Mouse (Mus musculus) liver, embryonic 15.5 days (tissue): ENCODE measurements at regions not wholly inside any gene's neighbourhood (a gene's known extent, or its start where the extent isn't known, plus 50 kb on each side); places are given as distances from the start of the nearest gene placed in this dataset.

Experiments
- ATAC-seq: fragments of 200-750 bp; cut with Nextera tagmentation; 2 replicates; pipeline ENCODE4 v1.8.0; 2017; ENCODE audit warnings: moderate number of reproducible peaks, mild to moderate bottlenecking, moderate library complexity; ENCODE audit not compliant: insufficient read depth
- H3K27ac ChIP-seq: fragments of 300-500 bp; sonication (generic); replicated peaks from 2 replicates; pipeline ENCODE4 v1.5.1; 2015; ENCODE audit warnings: mild to moderate bottlenecking, inconsistent platforms
- H3K27me3 ChIP-seq: fragments of 300-500 bp; sonication (generic); 2 replicates; pipeline ENCODE4 v1.6.1; 2015; ENCODE audit warnings: mild to moderate bottlenecking, inconsistent platforms
- H3K36me3 ChIP-seq: fragments of 300-500 bp; sonication (generic); replicated peaks from 2 replicates; pipeline ENCODE4 v1.6.1; 2015; ENCODE audit warnings: moderate library complexity, mild to moderate bottlenecking, inconsistent platforms
- H3K4me1 ChIP-seq: fragments of 300-500 bp; sonication (generic); replicated peaks from 2 replicates; pipeline ENCODE4 v1.6.1; 2015; ENCODE audit warnings: inconsistent platforms
- H3K4me2 ChIP-seq: fragments of 300-500 bp; sonication (generic); 2 replicates; pipeline ENCODE4 v1.6.1; 2015; ENCODE audit warnings: moderate library complexity, mild to moderate bottlenecking, inconsistent platforms
- H3K4me3 ChIP-seq: fragments of 300-500 bp; sonication (generic); replicated peaks from 2 replicates; pipeline ENCODE4 v1.5.1; 2015; ENCODE audit warnings: mild to moderate bottlenecking, inconsistent platforms
- H3K9ac ChIP-seq: fragments of 300-500 bp; sonication (generic); 2 replicates; pipeline ENCODE4 v1.6.1; 2015; ENCODE audit warnings: moderate library complexity, mild to moderate bottlenecking, inconsistent platforms
- H3K9me3 ChIP-seq: fragments of 300-500 bp; sonication (generic); replicated peaks from 2 replicates; pipeline ENCODE4 v1.6.1; 2016; ENCODE audit warnings: inconsistent platforms
- WGBS: fragments of 180-500 bp; shearing (Covaris S2); methylation state at CpG from one replicate; pipeline ENCODE4 v1.1.7; 2015; ENCODE audit warnings: mixed read lengths; ENCODE audit not compliant: insufficient replicate concordance; 5-methylcytosine and 5-hydroxymethylcytosine counted together

GRCm38 (mm10) chr13:107944831-107945230, 99.4 kb upstream of the Smim15 start:
- no peaks in the 10 kb centered on the region for H3K9me3 ChIP-seq
- no peak overlapping the region for H3K4me2 ChIP-seq
- no peaks in the 10 kb centered on the region for H3K27me3 ChIP-seq
- 35% methylated on average over 10 of the region's 10 CpGs for WGBS
- no peak overlapping the region for H3K4me3 ChIP-seq
- H3K36me3 ChIP-seq: no peaks in the 10 kb centered on the region
- ATAC-seq: no peak
- H3K27ac ChIP-seq: no peak overlapping the region
- no peak overlapping the region for H3K9ac ChIP-seq
- H3K4me1 ChIP-seq: 0 out of 2 replicates have a peak, but pooled peaks cover 3% of the 10 kb centered on the region

GRCm38 (mm10) chr13:107942979-107943378, 101.3 kb upstream of the Smim15 start:
- no peak overlapping the region for H3K4me3 ChIP-seq
- ATAC-seq: no peak
- no peaks in the 10 kb centered on the region for H3K27me3 ChIP-seq
- no peak overlapping the region for H3K27ac ChIP-seq
- no peak overlapping the region for H3K9ac ChIP-seq
- H3K4me1 ChIP-seq: 0 out of 2 replicates have a peak, but pooled peaks cover 3% of the 10 kb centered on the region
- no peak overlapping the region for H3K4me2 ChIP-seq
- H3K9me3 ChIP-seq: no peaks in the 10 kb centered on the region
- no peaks in the 10 kb centered on the region for H3K36me3 ChIP-seq
- WGBS: 71% methylated on average over 4 of the region's 4 CpGs

GRCm38 (mm10) chr13:107942297-107942962, 101.8 kb upstream of the Smim15 start:
- no peaks in the 10 kb centered on the region for H3K27me3 ChIP-seq
- WGBS: 62% methylated on average over 11 of the region's 11 CpGs

GRCm38 (mm10) chr13:107939916-107940646, 104.2 kb upstream of the Smim15 start:
- no peaks in the 10 kb centered on the region for H3K4me1 ChIP-seq
- H3K4me2 ChIP-seq: no peak overlapping the region
- H3K4me3 ChIP-seq: no peak overlapping the region
- H3K27me3 ChIP-seq: no peaks in the 10 kb centered on the region
- H3K36me3 ChIP-seq: no peaks in the 10 kb centered on the region
- no peak overlapping the region for H3K9ac ChIP-seq
- no peak for ATAC-seq
- no peak overlapping the region for H3K27ac ChIP-seq
- H3K9me3 ChIP-seq: no peaks in the 10 kb centered on the region
- 50% methylated on average over 15 of the region's 15 CpGs for WGBS

More at GRCm38 (mm10) chr13:107942297-107942962, 101.8 kb upstream of the Smim15 start:
- Histone ChIP-seq H3K27ac (no peak overlapping the region), H3K4me3 (no peak overlapping the region), H3K9me3 (no peaks in the 10 kb centered on the region), H3K9ac (no peak overlapping the region), H3K36me3 (no peaks in the 10 kb centered on the region), H3K4me2 (no peak overlapping the region), H3K4me1 (0 out of 2 replicates have a peak, but pooled peaks cover 3% of the 10 kb centered on the region)
- no peak for ATAC-seq

- 82% methylated on average over 12 of the region's 12 CpGs for WGBS
- no peak for ATAC-seq
- H3K4me1 ChIP-seq: no peaks in the 10 kb centered on the region
- H3K4me3 ChIP-seq: no peak overlapping the region
- no peaks in the 10 kb centered on the region for H3K27me3 ChIP-seq
- no peak overlapping the region for H3K27ac ChIP-seq
- no peak overlapping the region for H3K9ac ChIP-seq
- H3K36me3 ChIP-seq: no peaks in the 10 kb centered on the region
- no peak overlapping the region for H3K4me2 ChIP-seq
- H3K9me3 ChIP-seq: no peaks in the 10 kb centered on the region
Observed at GRCm38 (mm10) chr13:107935611-107936010, 108.6 kb upstream of the Smim15 start.

GRCm38 (mm10) chr13:107934691-107935090, 109.6 kb upstream of the Smim15 start:
- Histone ChIP-seq H3K27ac (no peak overlapping the region), H3K9ac (no peak overlapping the region), H3K9me3 (no peaks in the 10 kb centered on the region), H3K36me3 (no peaks in the 10 kb centered on the region), H3K27me3 (no peaks in the 10 kb centered on the region), H3K4me2 (peak overlapping the region; percentile 23), H3K4me3 (no peak overlapping the region), H3K4me1 (no peaks in the 10 kb centered on the region)
- no peak for ATAC-seq
- WGBS: 30% methylated on average over 11 of the region's 11 CpGs

GRCm38 (mm10) chr13:107933598-107934571, 110.4 kb upstream of the Smim15 start:
- Histone ChIP-seq H3K9me3 (no peaks in the 10 kb centered on the region), H3K27ac (no peak overlapping the region), H3K27me3 (no peaks in the 10 kb centered on the region), H3K4me2 (peak overlapping the region; percentile 23; the same call in 1 of the 2 replicates), H3K4me1 (no peaks in the 10 kb centered on the region), H3K4me3 (no peak overlapping the region), H3K36me3 (no peaks in the 10 kb centered on the region), H3K9ac (no peak overlapping the region)
- no peak for ATAC-seq
- 32% methylated on average over 17 of the region's 17 CpGs for WGBS

- Histone ChIP-seq H3K9me3 (no peaks in the 10 kb centered on the region), H3K27me3 (no peaks in the 10 kb centered on the region), H3K27ac (no peak overlapping the region), H3K4me3 (no peak overlapping the region), H3K4me1 (no peaks in the 10 kb centered on the region), H3K9ac (no peak overlapping the region), H3K36me3 (no peaks in the 10 kb centered on the region), H3K4me2 (no peak overlapping the region)
- no peak for ATAC-seq
- 69% methylated on average over 12 of the region's 12 CpGs for WGBS
Observed at GRCm38 (mm10) chr13:107932423-107933032, 111.7 kb upstream of the Smim15 start.

GRCm38 (mm10) chr13:107931216-107931615, 113.0 kb upstream of the Smim15 start:
- Histone ChIP-seq H3K27me3 (no peaks in the 10 kb centered on the region), H3K4me2 (no peak overlapping the region), H3K36me3 (no peaks in the 10 kb centered on the region), H3K9me3 (no peaks in the 10 kb centered on the region), H3K4me3 (no peak overlapping the region), H3K27ac (no peak overlapping the region), H3K4me1 (no peaks in the 10 kb centered on the region), H3K9ac (no peak overlapping the region)
- ATAC-seq: no peak
- 72% methylated on average over 7 of the region's 7 CpGs for WGBS

- no peaks in the 10 kb centered on the region for H3K27me3 ChIP-seq
- H3K4me1 ChIP-seq: no peaks in the 10 kb centered on the region
- no peaks in the 10 kb centered on the region for H3K36me3 ChIP-seq
- no peak for ATAC-seq
- H3K4me2 ChIP-seq: no peak overlapping the region
- no peak overlapping the region for H3K9ac ChIP-seq
- no peak overlapping the region for H3K4me3 ChIP-seq
- H3K9me3 ChIP-seq: no peaks in the 10 kb centered on the region
- no peak overlapping the region for H3K27ac ChIP-seq
- 54% methylated on average over 10 of the region's 10 CpGs for WGBS
Observed at GRCm38 (mm10) chr13:107927499-107928215, 116.6 kb upstream of the Smim15 start.
